Mouse (Mus musculus) layer of hippocampus, adult 2 months (tissue): ENCODE measurements around the gene Slc26a6. TPM values are rescaled to one million over a fixed set of nuclear protein-coding genes. Genes with fewer than 3 reads are reported as not detected.

Experiments
- DNase-seq, 2 experiments: peaks; one replicate each; pipeline ENCODE4 v3.0.0; 2022; ENCODE audit warnings: low spot score in 2 of 2
- H3K27ac ChIP-seq: fragments of 200-600 bp; 2 replicates; pipeline ENCODE4 v1.8.1; 2022
- H3K4me3 ChIP-seq: fragments of 200-600 bp; 2 replicates; pipeline ENCODE4 v1.8.1; 2022; ENCODE audit warnings: mild to moderate bottlenecking
- CTCF ChIP-seq: fragments of 200-600 bp; conservative IDR thresholded peaks from 2 replicates; pipeline ENCODE4 v1.8.1; 2022; ENCODE audit warnings: antibody characterized with exemption, mild to moderate bottlenecking, moderate library complexity
- total RNA-seq, 2 experiments: library from RNA; stranded (reverse); gene quantifications; 2 replicates each; pipeline ENCODE4 v1.2.3; 2021

The Slc26a6 gene
- total RNA-seq, 2 experiments from 2014 or later, result 16.6 to 22.3 TPM

- no peak for TF ChIP-seq CTCF
- H3K4me3 ChIP-seq, result peak overlapping the region; percentile 68
- DNase-seq, result peak; percentile 83 to 94
- peak overlapping the region; percentile 85 for H3K27ac ChIP-seq
These were observed 28.2 kb upstream of the Slc26a6 start for GRCm38 (mm10) chr9:108824755-108825413.

GRCm38 (mm10) chr9:108825820-108826699 lies 27.0 kb upstream of the Slc26a6 start, which contains the start of gene Celsr3:
Gene Celsr3 (plus strand): TSS chr9:108826320.
- DNase-seq, result peak; percentile 92 to 93
- H3K4me3 ChIP-seq, result peak within 1 kb of the TSS; percentile 68
- no peak for TF ChIP-seq CTCF
- peak within 1 kb of the TSS; percentile 85 for H3K27ac ChIP-seq

GRCm38 (mm10) chr9:108826700-108827340 lies 26.3 kb upstream of the Slc26a6 start:
- Histone ChIP-seq H3K27ac (peak overlapping the region; percentile 85), H3K4me3 (peak overlapping the region; percentile 68)
- peak; percentile 60 to 67 for DNase-seq
- no peak for TF ChIP-seq CTCF

- Histone ChIP-seq H3K4me3 (peak overlapping the region; percentile 68), H3K27ac (no peak overlapping the region)
- peak; percentile 27 for TF ChIP-seq CTCF
- DNase-seq, result no peak
These were observed 25.6 kb upstream of the Slc26a6 start for GRCm38 (mm10) chr9:108827454-108827853.

- no peak for DNase-seq
- no peak overlapping the region for H3K27ac ChIP-seq
- H3K4me3 ChIP-seq, result no peak overlapping the region; the same call in 1 of the 2 replicates
- no peak for TF ChIP-seq CTCF
These were observed 25.2 kb upstream of the Slc26a6 start for GRCm38 (mm10) chr9:108827906-108828305.

- no peak overlapping the region for H3K27ac ChIP-seq
- no peak for TF ChIP-seq CTCF
- no peak for DNase-seq
- H3K4me3 ChIP-seq, result peak overlapping the region; percentile 40
These were observed 21.4 kb upstream of the Slc26a6 start for GRCm38 (mm10) chr9:108831637-108832036.

GRCm38 (mm10) chr9:108832390-108833108 lies 20.5 kb upstream of the Slc26a6 start:
- Histone ChIP-seq H3K4me3 (peak overlapping the region; percentile 40), H3K27ac (no peak overlapping the region)
- no peak for TF ChIP-seq CTCF

GRCm38 (mm10) chr9:108842989-108843388 lies 10.1 kb upstream of the Slc26a6 start:
- no peak overlapping the region for H3K4me3 ChIP-seq
- DNase-seq, result peak; percentile 51 to 63
- H3K27ac ChIP-seq, result no peak overlapping the region
- TF ChIP-seq CTCF, result peak; percentile 71

More at GRCm38 (mm10) chr9:108832390-108833108, 20.5 kb upstream of the Slc26a6 start:
- DNase-seq, result peak; percentile 65 to 78

GRCm38 (mm10) chr9:108845390-108845789 lies 7.7 kb upstream of the Slc26a6 start:
- no peak for TF ChIP-seq CTCF
- no peak overlapping the region for H3K4me3 ChIP-seq
- no peak for DNase-seq
- no peak overlapping the region for H3K27ac ChIP-seq

GRCm38 (mm10) chr9:108847374-108847773 lies 5.7 kb upstream of the Slc26a6 start:
- no peak overlapping the region for H3K4me3 ChIP-seq
- H3K27ac ChIP-seq, result no peak overlapping the region
- DNase-seq, result no peak
- TF ChIP-seq CTCF, result no peak

GRCm38 (mm10) chr9:108848419-108848818 lies 4.7 kb upstream of the Slc26a6 start:
- no peak overlapping the region for H3K27ac ChIP-seq
- no peak for DNase-seq
- TF ChIP-seq CTCF, result no peak
- no peak overlapping the region for H3K4me3 ChIP-seq

GRCm38 (mm10) chr9:108853635-108854240 lies 655 bp downstream of the Slc26a6 start:
- H3K4me3 ChIP-seq, result peak overlapping the region; percentile 96
- H3K27ac ChIP-seq, result peak overlapping the region; percentile 91
- peak; percentile 81 for TF ChIP-seq CTCF
- peak; percentile 91 to 94 for DNase-seq
